In the genomic region with DNA sequence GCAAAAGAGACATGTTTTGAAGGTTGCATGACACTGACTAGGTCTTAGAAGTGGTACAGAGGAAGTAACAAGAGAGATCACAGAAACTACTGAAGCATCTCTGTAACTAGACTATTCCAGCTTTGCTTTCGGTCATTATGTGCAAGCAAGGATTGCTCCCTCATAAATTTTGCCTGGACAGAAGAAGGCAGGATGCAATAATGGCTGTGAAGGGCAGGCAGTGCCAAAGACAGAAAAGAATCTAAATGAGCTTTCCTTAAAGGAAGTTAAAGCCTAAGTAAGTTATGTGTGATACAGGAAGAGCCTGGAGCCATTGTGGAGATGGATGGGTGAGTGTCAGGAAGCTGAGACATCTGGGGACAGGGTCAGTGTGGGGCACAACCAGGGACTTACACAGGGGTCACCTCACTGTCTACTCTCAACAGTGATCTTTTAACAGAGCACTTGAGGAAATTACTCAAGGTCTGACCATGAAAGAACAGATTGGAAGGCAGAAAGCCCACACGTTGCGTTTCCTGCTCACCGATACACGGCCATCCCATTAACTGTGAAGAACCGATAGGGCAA, we compare ENCODE assay signal across 24 mouse cellular contexts.
DNase-seq lines count a peak whose midpoint lies in the region; ATAC-seq lines count a peak whose summit lies in the region.
"Had no signal": no experiment of that assay in that cellular context is flagged by ENCODE, and none has a peak within 500 bp of the region (broad histone marks: within the 10 kb centered on the region; RNA-seq: fewer than 3 reads in every experiment).

No protein-coding gene starts in this region.

- H3K9me3 ChIP-seq in hindbrain, embryonic 10.5 days = no peaks in the 10 kb centered on the region
- no peaks in the 10 kb centered on the region for H3K9me3 ChIP-seq in hindbrain, embryonic 16.5 days (ENCODE audit: control insufficient read depth, low read length)
- H3K9me3 ChIP-seq in embryonic facial prominence, embryonic 10.5 days = no peaks in the 10 kb centered on the region
- no peaks in the 10 kb centered on the region for H3K9me3 ChIP-seq in neural tube, embryonic 11.5 days (ENCODE audit: control insufficient read depth, low read length)
- H3K9me3 ChIP-seq: embryonic facial prominence, embryonic 12.5 days; forebrain, embryonic 12.5 days; heart, embryonic 13.5 days; hindbrain, embryonic 12.5 days; limb, embryonic 15.5 days; lung, embryonic 15.5 days had no signal

- DNase-seq in hindbrain, embryonic 10.5 days (ENCODE audit: low spot score) = no peak
- peak; percentile 15 for DNase-seq in kidney, postnatal 14 days
- no peak for DNase-seq in kidney, adult 8-10 months
- no peak for DNase-seq in embryonic facial prominence, embryonic 10.5 days (ENCODE audit: low spot score)
- DNase-seq in neural tube, embryonic 11.5 days (ENCODE audit: low spot score) = no peak
- DNase-seq in left cerebral cortex, postnatal 25 days (ENCODE audit: low spot score in 2 of 2) = no peak
- DNase-seq: adrenal gland, postnatal 25 days; cerebellum, adult 8-10 months; cerebellum, postnatal 36 days; heart, postnatal 14 days; kidney, adult 2 months; lung, postnatal 36 days; thymus, adult 18-20 months; thymus, postnatal 36 days had no signal

- no peak for ATAC-seq in hindbrain, embryonic 16.5 days
- ATAC-seq in neural tube, embryonic 11.5 days (ENCODE audit: insufficient read depth, low FRiP score, low TSS enrichment) = peak; percentile 45; the same call in 1 of the 2 replicates
- ATAC-seq: midbrain, embryonic 16.5 days had no signal

- H3K4me3 ChIP-seq in hindbrain, embryonic 10.5 days = no peak overlapping the region
- no peak overlapping the region for H3K4me3 ChIP-seq in hindbrain, embryonic 16.5 days (ENCODE audit: low read length)
- no peak overlapping the region for H3K4me3 ChIP-seq in embryonic facial prominence, embryonic 10.5 days
- no peak overlapping the region for H3K4me3 ChIP-seq in neural tube, embryonic 11.5 days (ENCODE audit: low read depth, low read length)
- H3K4me3 ChIP-seq: embryonic facial prominence, embryonic 12.5 days; forebrain, embryonic 12.5 days; heart, embryonic 13.5 days; hindbrain, embryonic 12.5 days; limb, embryonic 15.5 days; lung, embryonic 15.5 days; myocyte had no signal

- WGBS in hindbrain, embryonic 10.5 days = 73% methylated on average over 6 of the region's 6 CpGs
- 77% methylated on average over 6 of the region's 6 CpGs for WGBS in hindbrain, embryonic 16.5 days
- 46% methylated on average over 6 of the region's 6 CpGs for whole genome bisulfite sequencing in embryonic facial prominence, embryonic 10.5 days
- 16% methylated on average over 6 of the region's 6 CpGs for WGBS in neural tube, embryonic 11.5 days

- H3K4me1 ChIP-seq in hindbrain, embryonic 10.5 days (replicated peaks) = peaks cover 25% of the 10 kb centered on the region
- no peaks in the 10 kb centered on the region for H3K4me1 ChIP-seq in hindbrain, embryonic 16.5 days (ENCODE audit: control insufficient read depth, insufficient read depth, low read depth, low read length)
- peaks cover 28% of the 10 kb centered on the region for H3K4me1 ChIP-seq in embryonic facial prominence, embryonic 10.5 days
- H3K4me1 ChIP-seq in neural tube, embryonic 11.5 days (ENCODE audit: control insufficient read depth, insufficient read depth, low read length) = peaks cover 10% of the 10 kb centered on the region
- H3K4me1 ChIP-seq: embryonic facial prominence, embryonic 12.5 days; hindbrain, embryonic 12.5 days; limb, embryonic 15.5 days; lung, embryonic 15.5 days had no signal

- no peak overlapping the region for H3K4me2 ChIP-seq in hindbrain, embryonic 16.5 days (ENCODE audit: low read length)
- H3K4me2 ChIP-seq in neural tube, embryonic 11.5 days (ENCODE audit: low read depth) = no peak overlapping the region
- H3K4me2 ChIP-seq: embryonic facial prominence, embryonic 12.5 days; forebrain, embryonic 12.5 days; heart, embryonic 13.5 days; hindbrain, embryonic 12.5 days; limb, embryonic 15.5 days; lung, embryonic 15.5 days had no signal

- no peaks in the 10 kb centered on the region for H3K27me3 ChIP-seq in hindbrain, embryonic 10.5 days (ENCODE audit: insufficient read depth, poor library complexity, severe bottlenecking)
- no peaks in the 10 kb centered on the region for H3K27me3 ChIP-seq in hindbrain, embryonic 16.5 days (replicated peaks; ENCODE audit: control insufficient read depth, insufficient read depth, low read length)
- no peaks in the 10 kb centered on the region for H3K27me3 ChIP-seq in embryonic facial prominence, embryonic 10.5 days (replicated peaks; ENCODE audit: low read depth, poor library complexity, severe bottlenecking)
- H3K27me3 ChIP-seq in neural tube, embryonic 11.5 days (ENCODE audit: control insufficient read depth, insufficient read depth, low read length) = no peaks in the 10 kb centered on the region
- H3K27me3 ChIP-seq: embryonic facial prominence, embryonic 12.5 days; forebrain, embryonic 12.5 days; heart, embryonic 13.5 days; hindbrain, embryonic 12.5 days; limb, embryonic 15.5 days; lung, embryonic 15.5 days had no signal

- H3K36me3 ChIP-seq in hindbrain, embryonic 10.5 days = no peaks in the 10 kb centered on the region
- H3K36me3 ChIP-seq in hindbrain, embryonic 16.5 days (ENCODE audit: control insufficient read depth, insufficient read depth, low read length) = no peaks in the 10 kb centered on the region
- no peaks in the 10 kb centered on the region; the same call in 1 of the 2 replicates for H3K36me3 ChIP-seq in embryonic facial prominence, embryonic 10.5 days (replicated peaks)
- H3K36me3 ChIP-seq in neural tube, embryonic 11.5 days (ENCODE audit: control insufficient read depth, insufficient read depth, low read length) = no peaks in the 10 kb centered on the region
- H3K36me3 ChIP-seq: embryonic facial prominence, embryonic 12.5 days; forebrain, embryonic 12.5 days; heart, embryonic 13.5 days; hindbrain, embryonic 12.5 days; limb, embryonic 15.5 days; lung, embryonic 15.5 days had no signal

- intact Hi-C loops in left cerebral cortex, postnatal 25 days (cut with DNase I) = no loop called here

- H3K9ac ChIP-seq in hindbrain, embryonic 16.5 days (ENCODE audit: low read depth, low read length) = no peak overlapping the region
- no peak overlapping the region for H3K9ac ChIP-seq in neural tube, embryonic 11.5 days (ENCODE audit: low read length)
- H3K9ac ChIP-seq: embryonic facial prominence, embryonic 12.5 days; forebrain, embryonic 12.5 days; hindbrain, embryonic 12.5 days; limb, embryonic 15.5 days; liver, embryonic 14.5 days; lung, embryonic 15.5 days had no signal

- H3K27ac ChIP-seq in hindbrain, embryonic 10.5 days = peak overlapping the region; percentile 26; the same call in 1 of the 2 replicates
- H3K27ac ChIP-seq in hindbrain, embryonic 16.5 days (ENCODE audit: low read depth, low read length) = no peak overlapping the region
- H3K27ac ChIP-seq in embryonic facial prominence, embryonic 10.5 days (replicated peaks) = peak overlapping the region; percentile 57; the same call in 1 of the 2 replicates
- 0 out of 2 replicates have a peak overlapping the region, but pooled peaks have one; percentile 58 for H3K27ac ChIP-seq in neural tube, embryonic 11.5 days (ENCODE audit: low read depth, low read length)
- H3K27ac ChIP-seq: embryonic facial prominence, embryonic 12.5 days; forebrain, embryonic 12.5 days; hindbrain, embryonic 12.5 days; limb, embryonic 15.5 days; liver, embryonic 14.5 days; lung, embryonic 15.5 days had no signal
